Mouse (Mus musculus) heart, postnatal 0 days (tissue): ENCODE measurements around the gene Khdc3. TPM values are rescaled to one million over a fixed set of nuclear protein-coding genes. Genes with fewer than 3 reads are reported as not detected.

ENCODE experiments used
- ATAC-seq: fragments of 200-750 bp; cut with Nextera tagmentation; 2 replicates; pipeline ENCODE4 v1.8.0; 2017; ENCODE audit warnings: low read depth, moderate number of reproducible peaks, moderate library complexity; ENCODE audit not compliant: insufficient read depth
- DNase-seq: peaks from one replicate; pipeline ENCODE4 v3.0.0-alpha.2; 2016; ENCODE audit warnings: low spot score
- H3K27ac ChIP-seq: fragments of 300-500 bp; sonication (generic); 2 replicates; pipeline ENCODE4 v1.5.1; 2014; ENCODE audit warnings: low read depth, mild to moderate bottlenecking
- H3K27me3 ChIP-seq: fragments of 300-500 bp; sonication (generic); 2 replicates; pipeline ENCODE4 v1.6.1; 2014; ENCODE audit warnings: low read length, mixed read lengths; ENCODE audit not compliant: control insufficient read depth, insufficient read depth
- H3K36me3 ChIP-seq: fragments of 300-500 bp; sonication (generic); replicated peaks from 2 replicates; pipeline ENCODE4 v1.6.1; 2014; ENCODE audit warnings: low read length, mixed read lengths; ENCODE audit not compliant: control insufficient read depth, insufficient read depth
- H3K4me1 ChIP-seq: fragments of 300-500 bp; sonication (generic); 2 replicates; pipeline ENCODE4 v1.6.1; 2014; ENCODE audit warnings: antibody characterized with exemption; ENCODE audit not compliant: control insufficient read depth, insufficient read depth
- H3K4me2 ChIP-seq: fragments of 300-500 bp; sonication (generic); 2 replicates; pipeline ENCODE4 v1.6.1; 2014; ENCODE audit warnings: low read depth, mild to moderate bottlenecking, low read length, moderate library complexity
- H3K4me3 ChIP-seq: fragments of 300-500 bp; sonication (generic); 2 replicates; pipeline ENCODE4 v1.5.1; 2014; ENCODE audit warnings: low read depth, low read length
- H3K9ac ChIP-seq: fragments of 300-500 bp; sonication (generic); replicated peaks from 2 replicates; pipeline ENCODE4 v1.6.1; 2014; ENCODE audit warnings: low read depth, low read length, mixed read lengths
- H3K9me3 ChIP-seq: fragments of 300-500 bp; sonication (generic); replicated peaks from 2 replicates; pipeline ENCODE4 v1.6.1; 2016; ENCODE audit warnings: low read length; ENCODE audit not compliant: control insufficient read depth
- CTCF ChIP-seq: IDR thresholded peaks from 2 replicates; pipeline ENCODE4 v1.5.1; 2016; ENCODE audit warnings: antibody characterized with exemption, control low read depth, low read depth
- EP300 ChIP-seq: IDR thresholded peaks from 2 replicates; pipeline ENCODE4 v1.6.1; 2016; ENCODE audit warnings: antibody characterized with exemption, low read depth
- WGBS: fragments of 180-500 bp; shearing (Covaris S2); extraction: QIAGEN DNeasy Blood & Tissue Kit; methylation state at CpG from one replicate; pipeline ENCODE4 v1.1.7; 2014; 5-methylcytosine and 5-hydroxymethylcytosine counted together
- polyA plus RNA-seq: library from polyadenylated mRNA; unstranded; fragments of >200 nt; fragmentation: Nextera tagmentation; extraction: Ambion mirVana; gene quantifications from 2 replicates; pipeline ENCODE4 v1.2.1, GENCODE M21; 2015
- total RNA-seq: library from RNA; depleted of rRNA; stranded (reverse); fragments of >200 nt; gene quantifications from 2 replicates; pipeline ENCODE4 v1.2.3, GENCODE M21; 2014; ENCODE audit warnings: low replicate concordance

Gene Khdc3
- total and polyA plus RNA-seq, 2 experiments from 2014 or later = not detected

- peaks cover 6% of the 10 kb centered on the region; the same call in 1 of the 2 replicates for H3K4me1 ChIP-seq
- no peaks in the 10 kb centered on the region for H3K27me3 ChIP-seq
- ATAC-seq (no peak), DNase-seq (no peak)
- H3K36me3 ChIP-seq = peaks cover 58% of the 10 kb centered on the region
- H3K9ac ChIP-seq = no peak overlapping the region
- no peaks in the 10 kb centered on the region for H3K9me3 ChIP-seq
- no peak overlapping the region for H3K4me2 ChIP-seq
- TF ChIP-seq EP300 = no peak
- peak; percentile 10; the same call in 1 of the 2 replicates for TF ChIP-seq CTCF
- no peak overlapping the region for H3K27ac ChIP-seq
- no peak overlapping the region for H3K4me3 ChIP-seq
- 85% methylated on average over 4 of the region's 4 CpGs for WGBS
Measured at GRCm38 (mm10) chr9:73118012-73118411, 16.4 kb downstream of the Khdc3 start.

GRCm38 (mm10) chr9:73121735-73122134 lies 20.1 kb downstream of the Khdc3 start:
- H3K9me3 ChIP-seq = no peaks in the 10 kb centered on the region
- H3K27ac ChIP-seq = no peak overlapping the region
- H3K27me3 ChIP-seq = no peaks in the 10 kb centered on the region
- ATAC-seq (no peak; the same call in 1 of the 2 replicates), DNase-seq (peak; percentile 12)
- H3K36me3 ChIP-seq = peaks cover 78% of the 10 kb centered on the region
- H3K4me1 ChIP-seq = no peaks in the 10 kb centered on the region
- no peak overlapping the region for H3K4me3 ChIP-seq
- TF ChIP-seq CTCF = peak; percentile 48
- no peak for TF ChIP-seq EP300
- no peak overlapping the region for H3K9ac ChIP-seq
- no peak overlapping the region for H3K4me2 ChIP-seq
- 62% methylated on average over 8 of the region's 8 CpGs for WGBS

- Histone ChIP-seq H3K9me3 (no peaks in the 10 kb centered on the region), H3K4me2 (no peak overlapping the region), H3K36me3 (peaks cover 81% of the 10 kb centered on the region), H3K27me3 (no peaks in the 10 kb centered on the region), H3K4me3 (no peak overlapping the region), H3K4me1 (no peaks in the 10 kb centered on the region), H3K9ac (no peak overlapping the region), H3K27ac (no peak overlapping the region)
- 77% methylated on average over 8 of the region's 8 CpGs for WGBS
- ATAC-seq = no peak
- no peak for DNase-seq
- no peak for TF ChIP-seq CTCF
- no peak for TF ChIP-seq EP300
Measured at GRCm38 (mm10) chr9:73125043-73125570, 23.5 kb downstream of the Khdc3 start.

DNA sequence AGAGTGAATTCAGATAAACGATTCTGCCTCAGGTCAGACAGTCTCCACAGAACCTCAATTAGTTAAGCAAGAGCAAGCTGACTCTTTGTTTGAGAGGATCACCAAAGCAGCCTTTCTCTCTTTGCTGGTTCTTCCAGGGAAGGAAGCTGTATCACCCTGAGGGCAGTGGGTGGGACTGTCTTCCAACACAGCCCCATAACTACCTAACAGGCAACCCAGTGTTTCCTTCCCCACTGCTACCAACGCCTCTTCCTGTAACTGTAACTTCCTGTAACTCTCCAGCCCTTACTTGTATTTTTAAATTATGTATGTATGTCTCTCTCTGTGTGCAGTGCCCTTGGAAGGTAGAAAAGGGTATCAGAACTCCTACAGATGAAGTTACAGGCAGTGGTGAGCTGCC lies 25.8 kb downstream of the Khdc3 start:
- Histone ChIP-seq H3K4me2 (no peak overlapping the region), H3K27me3 (no peaks in the 10 kb centered on the region), H3K4me1 (no peaks in the 10 kb centered on the region), H3K4me3 (no peak overlapping the region), H3K9ac (no peak overlapping the region), H3K9me3 (no peaks in the 10 kb centered on the region), H3K36me3 (peaks cover 60% of the 10 kb centered on the region), H3K27ac (no peak overlapping the region)
- DNase-seq = no peak
- ATAC-seq = no peak
- 70% methylated on average over 2 of the region's 2 CpGs for WGBS
- TF ChIP-seq CTCF (no peak), EP300 (no peak)

DNA sequence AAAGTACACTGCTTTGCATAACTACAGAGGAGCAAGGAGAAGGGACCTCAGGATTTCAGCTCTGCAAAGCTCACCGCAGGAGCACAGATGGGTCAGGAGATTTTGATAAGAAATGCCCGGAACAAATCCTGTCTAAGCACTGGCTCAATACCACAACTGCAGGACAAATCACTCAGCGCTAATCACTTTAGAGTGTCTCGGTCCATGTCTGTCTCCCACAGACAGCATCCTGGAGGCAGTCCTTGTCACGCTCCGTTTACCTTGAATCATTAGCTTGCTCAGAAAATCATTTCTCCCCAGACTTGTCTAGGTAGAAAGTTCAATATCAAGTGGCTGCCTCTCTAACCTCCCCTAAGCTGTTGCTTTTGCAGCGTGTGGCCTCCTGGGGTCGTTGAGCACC lies 28.2 kb downstream of the Khdc3 start:
- H3K4me2 ChIP-seq = no peak overlapping the region
- TF ChIP-seq EP300 = no peak
- no peak for TF ChIP-seq CTCF
- H3K27me3 ChIP-seq = no peaks in the 10 kb centered on the region
- H3K9ac ChIP-seq = no peak overlapping the region
- H3K36me3 ChIP-seq = peaks cover 43% of the 10 kb centered on the region
- H3K4me1 ChIP-seq = no peaks in the 10 kb centered on the region
- H3K4me3 ChIP-seq = no peak overlapping the region
- H3K9me3 ChIP-seq = no peaks in the 10 kb centered on the region
- WGBS = 78% methylated on average over 8 of the region's 8 CpGs
- ATAC-seq = no peak
- DNase-seq = no peak
- no peak overlapping the region for H3K27ac ChIP-seq

DNA sequence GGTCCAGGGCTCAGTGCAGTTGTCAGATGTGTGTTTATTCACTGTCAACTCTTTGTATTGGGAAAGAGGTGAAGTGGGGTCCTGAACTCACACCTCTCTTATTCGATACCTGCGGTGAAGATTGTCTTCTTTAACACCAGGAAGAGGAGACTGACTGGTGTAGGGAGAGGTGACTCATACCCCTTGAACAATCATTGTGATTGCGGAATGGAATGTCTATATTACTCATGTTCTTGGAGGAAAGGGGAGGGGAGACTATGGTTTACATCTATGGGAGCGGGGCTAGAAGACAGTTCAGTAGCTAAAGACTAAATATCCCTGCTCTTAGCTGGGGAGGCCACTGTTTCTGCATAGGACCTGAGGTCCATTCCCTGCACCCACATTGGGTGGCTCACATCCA lies 28.9 kb downstream of the Khdc3 start:
- 84% methylated on average over 4 of the region's 4 CpGs for WGBS

More for the DNA sequence above, 28.9 kb downstream of the Khdc3 start:
- TF ChIP-seq CTCF = no peak
- no peak for TF ChIP-seq EP300
- Histone ChIP-seq H3K36me3 (peaks cover 37% of the 10 kb centered on the region), H3K4me3 (no peak overlapping the region), H3K4me2 (no peak overlapping the region), H3K4me1 (no peaks in the 10 kb centered on the region), H3K27me3 (no peaks in the 10 kb centered on the region), H3K9ac (no peak overlapping the region), H3K27ac (no peak overlapping the region), H3K9me3 (no peaks in the 10 kb centered on the region)
- DNase-seq (no peak), ATAC-seq (no peak)
